Mouse (Mus musculus) hindbrain, embryonic 16.5 days (tissue): Measurements from ENCODE around the gene Npas3. TPM values are rescaled to one million over a fixed set of nuclear protein-coding genes. Genes with fewer than 3 reads are reported as not detected.

Experiments used
- ATAC-seq: fragments of 200-750 bp; cut with Nextera tagmentation; 2 replicates; pipeline ENCODE4 v1.8.0; 2017; ENCODE audit warnings: moderate TSS enrichment, moderate library complexity
- H3K27ac ChIP-seq: fragments of 300-500 bp; sonication (generic); 2 replicates; pipeline ENCODE4 v1.5.1; 2014; ENCODE audit warnings: low read depth, mild to moderate bottlenecking, control low read depth, low read length, moderate library complexity
- H3K27me3 ChIP-seq: fragments of 300-500 bp; sonication (generic); replicated peaks from 2 replicates; pipeline ENCODE4 v1.6.1; 2014; ENCODE audit warnings: low read length; ENCODE audit not compliant: control insufficient read depth, insufficient read depth
- H3K36me3 ChIP-seq: fragments of 300-500 bp; sonication (generic); 2 replicates; pipeline ENCODE4 v1.6.1; 2014; ENCODE audit warnings: mild to moderate bottlenecking, low read length, moderate library complexity, mixed read lengths; ENCODE audit not compliant: control insufficient read depth, insufficient read depth
- H3K4me1 ChIP-seq: fragments of 300-500 bp; sonication (generic); 2 replicates; pipeline ENCODE4 v1.6.1; 2014; ENCODE audit warnings: low read depth, low read length; ENCODE audit not compliant: control insufficient read depth, insufficient read depth
- H3K4me2 ChIP-seq: fragments of 300-500 bp; sonication (generic); 2 replicates; pipeline ENCODE4 v1.6.1; 2014; ENCODE audit warnings: mild to moderate bottlenecking, low read length, control low read depth, moderate library complexity
- H3K4me3 ChIP-seq: fragments of 300-500 bp; sonication (generic); 2 replicates; pipeline ENCODE4 v1.5.1; 2014; ENCODE audit warnings: mild to moderate bottlenecking, low read length, control low read depth, moderate library complexity
- H3K9ac ChIP-seq: fragments of 300-500 bp; sonication (generic); 2 replicates; pipeline ENCODE4 v1.6.1; 2014; ENCODE audit warnings: low read depth, mild to moderate bottlenecking, control low read depth, low read length, moderate library complexity
- H3K9me3 ChIP-seq: fragments of 300-500 bp; sonication (generic); 2 replicates; pipeline ENCODE4 v1.6.1; 2014; ENCODE audit warnings: mild to moderate bottlenecking, low read length, moderate library complexity; ENCODE audit not compliant: control insufficient read depth
- WGBS: fragments of 180-500 bp; shearing (Covaris S2); extraction: QIAGEN DNeasy Blood & Tissue Kit; methylation state at CpG from one replicate; pipeline ENCODE4 v1.1.7; 2014; 5-methylcytosine and 5-hydroxymethylcytosine counted together
- polyA plus RNA-seq: library from polyadenylated mRNA; unstranded; fragments of >200 nt; fragmentation: Nextera tagmentation; extraction: Ambion mirVana; gene quantifications from 2 replicates; pipeline ENCODE4 v1.2.1, GENCODE M21; 2015

Gene Npas3
- polyA plus RNA-seq, 1 experiment from 2014 or later = 21.4 TPM

DNA sequence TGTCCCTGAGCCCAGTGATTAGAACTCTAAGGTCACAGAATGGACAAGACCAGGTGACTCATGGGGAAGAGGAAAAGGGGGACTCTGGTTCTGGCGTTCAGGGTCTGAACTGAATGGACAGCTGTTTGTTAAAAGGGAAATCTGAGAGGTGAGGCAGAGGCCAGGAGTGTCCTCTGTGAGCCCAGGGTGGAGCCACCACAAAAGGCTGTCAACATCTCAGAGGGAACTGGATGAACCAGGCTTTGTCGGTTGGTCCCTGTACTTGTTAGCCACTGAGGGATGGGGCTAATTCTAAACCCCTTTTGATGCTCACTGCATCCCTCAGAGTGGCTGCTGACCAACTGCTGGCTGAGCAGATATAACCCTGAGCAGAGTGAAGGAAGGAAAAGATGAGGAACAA lies 861.9 kb downstream of the Npas3 start:
- H3K4me2 ChIP-seq = no peak overlapping the region
- H3K9ac ChIP-seq = no peak overlapping the region
- no peaks in the 10 kb centered on the region for H3K27me3 ChIP-seq
- H3K4me3 ChIP-seq = no peak overlapping the region
- H3K27ac ChIP-seq = no peak overlapping the region
- ATAC-seq = no peak
- H3K36me3 ChIP-seq = no peaks in the 10 kb centered on the region
- H3K9me3 ChIP-seq = no peaks in the 10 kb centered on the region
- WGBS = 34% methylated on average over 2 of the region's 2 CpGs
- no peaks in the 10 kb centered on the region for H3K4me1 ChIP-seq

DNA sequence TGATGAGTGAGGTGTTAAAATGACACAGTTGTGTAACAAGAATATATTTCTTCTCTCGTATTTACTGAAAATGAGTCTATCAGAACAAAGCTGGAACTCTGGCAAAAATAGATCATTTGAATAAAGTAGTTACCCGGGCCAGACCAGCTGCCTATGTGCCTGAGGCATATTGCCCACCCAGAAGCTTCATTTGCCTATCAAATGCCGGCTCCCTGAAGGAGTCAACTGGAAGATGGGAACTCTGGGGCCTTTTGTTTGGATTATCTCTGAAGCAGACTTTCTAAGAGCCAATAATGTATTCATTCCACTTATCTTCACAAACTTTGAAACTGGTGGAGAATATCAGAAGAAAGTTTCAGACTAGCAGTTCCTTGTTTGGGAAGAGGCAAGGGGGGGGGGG lies 862.5 kb downstream of the Npas3 start:
- no peaks in the 10 kb centered on the region for H3K9me3 ChIP-seq
- H3K9ac ChIP-seq = no peak overlapping the region
- no peaks in the 10 kb centered on the region for H3K27me3 ChIP-seq
- no peaks in the 10 kb centered on the region for H3K36me3 ChIP-seq
- no peak overlapping the region for H3K4me2 ChIP-seq
- H3K4me1 ChIP-seq = no peaks in the 10 kb centered on the region
- no peak overlapping the region for H3K4me3 ChIP-seq
- H3K27ac ChIP-seq = no peak overlapping the region
- no peak for ATAC-seq
- 26% methylated on average over 3 of the region's 3 CpGs for WGBS

DNA sequence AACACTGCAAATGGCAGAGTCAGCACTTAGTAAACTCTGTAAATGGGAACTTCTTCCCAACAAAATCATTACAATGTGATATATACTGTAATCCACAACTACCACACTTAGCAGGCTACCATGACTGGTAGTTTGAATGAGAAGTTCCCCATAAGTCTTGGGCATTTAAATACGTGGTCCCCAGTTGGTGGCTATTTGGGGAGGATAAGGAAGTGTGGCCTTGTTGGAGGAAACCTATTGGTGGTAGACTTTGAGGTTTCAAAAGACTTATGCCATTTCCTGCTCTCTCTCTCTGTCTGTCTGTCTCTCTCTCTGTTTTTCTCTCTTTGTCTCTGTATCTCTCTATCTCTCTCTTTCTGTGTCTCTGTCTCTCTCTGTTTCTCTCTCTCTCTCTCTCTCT lies 871.9 kb downstream of the Npas3 start:
- H3K4me1 ChIP-seq = no peaks in the 10 kb centered on the region
- WGBS = 69% methylated on average over 1 of the region's 1 CpGs
- H3K9ac ChIP-seq = no peak overlapping the region
- H3K4me2 ChIP-seq = no peak overlapping the region
- no peaks in the 10 kb centered on the region for H3K9me3 ChIP-seq
- H3K27ac ChIP-seq = no peak overlapping the region
- H3K4me3 ChIP-seq = no peak overlapping the region
- no peak for ATAC-seq
- H3K27me3 ChIP-seq = no peaks in the 10 kb centered on the region
- H3K36me3 ChIP-seq = no peaks in the 10 kb centered on the region

DNA sequence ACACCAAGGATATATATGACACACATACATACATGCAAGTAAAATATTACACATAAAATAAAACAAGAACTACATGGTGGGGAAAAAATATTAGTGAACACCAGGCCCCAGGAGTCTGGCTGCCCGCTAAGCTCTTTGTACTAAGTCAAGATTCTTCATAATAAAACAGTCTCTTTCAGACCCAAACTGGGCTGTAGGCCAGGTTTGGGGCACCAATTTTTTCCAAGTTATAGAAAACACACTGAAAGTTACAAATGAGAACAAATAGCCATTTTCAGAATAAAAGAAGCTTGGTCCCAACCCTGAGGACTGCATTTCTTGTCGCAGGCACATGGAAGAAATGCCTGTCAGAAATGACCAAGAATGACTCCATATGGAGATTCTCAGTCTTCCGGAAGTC lies 872.8 kb downstream of the Npas3 start:
- Histone ChIP-seq H3K27me3 (no peaks in the 10 kb centered on the region), H3K9me3 (no peaks in the 10 kb centered on the region), H3K9ac (no peak overlapping the region), H3K4me3 (no peak overlapping the region), H3K4me2 (no peak overlapping the region), H3K4me1 (no peaks in the 10 kb centered on the region; the same call in 1 of the 2 replicates), H3K36me3 (no peaks in the 10 kb centered on the region), H3K27ac (no peak overlapping the region)
- ATAC-seq = no peak
- 69% methylated on average over 3 of the region's 3 CpGs for WGBS
